Mouse (Mus musculus) left cerebral cortex, postnatal 10 days (tissue): ENCODE measurements around the gene Olfr434. TPM values are rescaled to one million over a fixed set of nuclear protein-coding genes. Genes with fewer than 3 reads are reported as not detected.
"Not testable (repeated sequence)": the region's sequence is repeated elsewhere in the genome, so short reads cannot be mapped to it uniquely, and the experiment has no call there.

Experiments
- DNase-seq, 2 experiments: peaks; one replicate each; pipeline ENCODE4 v3.0.0; 2021 to 2022; ENCODE audit warnings: low spot score in 2 of 2, mixed read lengths in 1 of 2; ENCODE audit errors: extremely low spot score in 1 of 2
- intact Hi-C: fragments of 180-260 bp; cut with DNase I; formaldehyde crosslinking; loops from one replicate; pipeline ENCODE4 v1.15.1; 2025
- total RNA-seq, 2 experiments: library from RNA; stranded (reverse); gene quantifications; 2 replicates each; pipeline ENCODE4 v1.2.3; 2021

Olfr434 gene
- total RNA-seq = not detected

GRCm38 (mm10) chr6:43212873-43213272 is at the start of gene Olfr434:
TSS of gene Olfr434 (plus strand) at chr6:43213021.
- DNase-seq, intact Hi-C loops: not testable (repeated sequence)

- intact Hi-C loops = no loop called here
- DNase-seq = no peak
These were observed 45.6 kb upstream of the Olfr434 start for GRCm38 (mm10) chr6:43167246-43167645.

GRCm38 (mm10) chr6:43171840-43172239 is 41.0 kb upstream of the Olfr434 start, which contains the start of gene Olfr13:
TSS of gene Olfr13 (plus strand) at chr6:43172140.
- DNase-seq = no peak
- intact Hi-C loops = no loop called here

- intact Hi-C loops = no loop called here
- DNase-seq = no peak
These were observed 34.7 kb upstream of the Olfr434 start for GRCm38 (mm10) chr6:43178129-43178528.

GRCm38 (mm10) chr6:43178584-43179501 is 34.0 kb upstream of the Olfr434 start:
- intact Hi-C loops = no loop called here
- DNase-seq = no peak

- DNase-seq = no peak
These were observed 21.8 kb upstream of the Olfr434 start for GRCm38 (mm10) chr6:43190986-43191385.

GRCm38 (mm10) chr6:43196781-43197180 is 16.0 kb upstream of the Olfr434 start, which contains the start of gene Olfr435:
TSS of gene Olfr435 (plus strand) at chr6:43197146.
- intact Hi-C loops = no loop called here
- no peak for DNase-seq

More at GRCm38 (mm10) chr6:43190986-43191385, 21.8 kb upstream of the Olfr434 start:
- intact Hi-C loops = no loop called here

GRCm38 (mm10) chr6:43198094-43198493 is 14.7 kb upstream of the Olfr434 start:
- DNase-seq = no peak
- intact Hi-C loops = no loop called here

GRCm38 (mm10) chr6:43202786-43203185 is 10.0 kb upstream of the Olfr434 start:
- intact Hi-C loops = no loop called here

GRCm38 (mm10) chr6:43205355-43205754 is 7.5 kb upstream of the Olfr434 start:
- intact Hi-C loops = no loop called here
- DNase-seq = no peak

More at GRCm38 (mm10) chr6:43202786-43203185, 10.0 kb upstream of the Olfr434 start:
- DNase-seq = no peak

- DNase-seq, intact Hi-C loops: not testable (repeated sequence)
These were observed 18.4 kb downstream of the Olfr434 start, which contains the start of gene Olfr47 for GRCm38 (mm10) chr6:43231255-43231654. TSS of gene Olfr47 (plus strand) at chr6:43231529.

GRCm38 (mm10) chr6:43242061-43242460 is 29.2 kb downstream of the Olfr434 start:
- DNase-seq = no peak
- intact Hi-C loops = no loop called here

GRCm38 (mm10) chr6:43247396-43247795 is 34.6 kb downstream of the Olfr434 start:
- no peak for DNase-seq
- intact Hi-C loops = no loop called here

GRCm38 (mm10) chr6:43252994-43253393 is 40.2 kb downstream of the Olfr434 start:
- intact Hi-C loops = no loop called here

GRCm38 (mm10) chr6:43254193-43254926 is 41.5 kb downstream of the Olfr434 start:
- intact Hi-C loops = no loop called here
- no peak for DNase-seq

More at GRCm38 (mm10) chr6:43252994-43253393, 40.2 kb downstream of the Olfr434 start:
- no peak for DNase-seq

- DNase-seq = no peak
- intact Hi-C loops = no loop called here
These were observed 47.9 kb downstream of the Olfr434 start for GRCm38 (mm10) chr6:43260756-43261155.

GRCm38 (mm10) chr6:43265363-43266041 is 52.7 kb downstream of the Olfr434 start, which contains the start of gene Arhgef5:
TSS of gene Arhgef5 (plus strand) at chr6:43265582.
- intact Hi-C loops = no loop called here
- peak in 1 of 2 experiments; percentile 58 for DNase-seq

- intact Hi-C loops = no loop called here
These were observed 53.5 kb downstream of the Olfr434 start for GRCm38 (mm10) chr6:43266356-43266755.

More at GRCm38 (mm10) chr6:43266356-43266755, 53.5 kb downstream of the Olfr434 start:
- peak in 1 of 2 experiments; percentile 76 for DNase-seq
